Mouse (Mus musculus) adipocyte (in vitro differentiated cells): ENCODE measurements at regions not wholly inside any gene's neighbourhood (a gene's known extent, or its start where the extent isn't known, plus 50 kb on each side); places are given as distances from the start of the nearest gene placed in this dataset.

Experiments used
- DNase-seq: peaks from one replicate; pipeline ENCODE4 v3.0.0-alpha.2; 2016; ENCODE audit warnings: low spot score

- DNase-seq: peak; percentile 3
Observed at GRCm38 (mm10) chr14:92764354-92764753, 1126.1 kb downstream of the Pcdh9 start.

GRCm38 (mm10) chr14:92754676-92755075 is 1135.8 kb downstream of the Pcdh9 start:
- DNase-seq: no peak

GRCm38 (mm10) chr14:92717666-92718065 is 1172.8 kb downstream of the Pcdh9 start:
- no peak for DNase-seq

- DNase-seq: no peak
Observed at GRCm38 (mm10) chr14:92688151-92688550, 1202.3 kb downstream of the Pcdh9 start.

GRCm38 (mm10) chr14:92687106-92687505 is 1203.4 kb downstream of the Pcdh9 start:
- DNase-seq: no peak

GRCm38 (mm10) chr14:92678845-92679499 is 1211.5 kb downstream of the Pcdh9 start:
- no peak for DNase-seq

- DNase-seq: no peak
Observed at GRCm38 (mm10) chr14:92674146-92674545, 1216.3 kb downstream of the Pcdh9 start.
